Mouse (Mus musculus) activated CD4-positive, CD25-positive, alpha-beta regulatory T cell, adult 4 months (primary cell): ENCODE measurements around the gene Tmem88. TPM values are rescaled to one million over a fixed set of nuclear protein-coding genes. Genes with fewer than 3 reads are reported as not detected.

ENCODE experiments used
- ATAC-seq: one replicate; pipeline ENCODE4 v1.8.0; 2017
- polyA plus RNA-seq, 2 experiments: library from polyadenylated mRNA; unstranded; fragments of 100-300 nt; shearing (Covaris generic); gene quantifications; one replicate each; pipeline ENCODE4 v1.2.1; 2017

The Tmem88 gene
- polyA plus RNA-seq, 2 experiments from 2014 or later = 0.22 to 0.51 TPM

- ATAC-seq = no peak
Measured at GRCm38 (mm10) chr11:69416509-69416908, 18.5 kb upstream of the Tmem88 start.

- no peak for ATAC-seq
Measured at GRCm38 (mm10) chr11:69415668-69416451, 17.8 kb upstream of the Tmem88 start.

GRCm38 (mm10) chr11:69415327-69415667 is 17.3 kb upstream of the Tmem88 start:
- ATAC-seq = no peak

GRCm38 (mm10) chr11:69414421-69415326 is 16.6 kb upstream of the Tmem88 start:
- ATAC-seq = no peak

GRCm38 (mm10) chr11:69413221-69414181 is 15.5 kb upstream of the Tmem88 start, which contains the start of gene Kdm6b:
Gene Kdm6b, minus strand, starts transcription at chr11:69413675.
- ATAC-seq = no peak

GRCm38 (mm10) chr11:69412548-69412947 is 14.5 kb upstream of the Tmem88 start:
- no peak for ATAC-seq

- no peak for ATAC-seq
Measured at GRCm38 (mm10) chr11:69411538-69412203, 13.6 kb upstream of the Tmem88 start.

- ATAC-seq = no peak
Measured at GRCm38 (mm10) chr11:69411073-69411535, 13.1 kb upstream of the Tmem88 start.

- ATAC-seq = peak; percentile 58
Measured at GRCm38 (mm10) chr11:69410310-69411072, 12.5 kb upstream of the Tmem88 start.

GRCm38 (mm10) chr11:69410045-69410309 is 11.9 kb upstream of the Tmem88 start:
- ATAC-seq = no peak

GRCm38 (mm10) chr11:69409378-69410044 is 11.5 kb upstream of the Tmem88 start:
- peak; percentile 50 for ATAC-seq

GRCm38 (mm10) chr11:69408541-69409377 is 10.7 kb upstream of the Tmem88 start:
- ATAC-seq = peak; percentile 67

GRCm38 (mm10) chr11:69407724-69408004 is 9.6 kb upstream of the Tmem88 start:
- ATAC-seq = no peak

- ATAC-seq = no peak
Measured at GRCm38 (mm10) chr11:69406867-69407723, 9.1 kb upstream of the Tmem88 start.

GRCm38 (mm10) chr11:69406282-69406681 is 8.2 kb upstream of the Tmem88 start:
- no peak for ATAC-seq

GRCm38 (mm10) chr11:69405397-69406200 is 7.6 kb upstream of the Tmem88 start:
- no peak for ATAC-seq

GRCm38 (mm10) chr11:69404595-69405396 is 6.8 kb upstream of the Tmem88 start:
- ATAC-seq = no peak
